Mouse (Mus musculus): Measurements from ENCODE around the gene Ppp2ca.

Ppp2ca gene

DNA sequence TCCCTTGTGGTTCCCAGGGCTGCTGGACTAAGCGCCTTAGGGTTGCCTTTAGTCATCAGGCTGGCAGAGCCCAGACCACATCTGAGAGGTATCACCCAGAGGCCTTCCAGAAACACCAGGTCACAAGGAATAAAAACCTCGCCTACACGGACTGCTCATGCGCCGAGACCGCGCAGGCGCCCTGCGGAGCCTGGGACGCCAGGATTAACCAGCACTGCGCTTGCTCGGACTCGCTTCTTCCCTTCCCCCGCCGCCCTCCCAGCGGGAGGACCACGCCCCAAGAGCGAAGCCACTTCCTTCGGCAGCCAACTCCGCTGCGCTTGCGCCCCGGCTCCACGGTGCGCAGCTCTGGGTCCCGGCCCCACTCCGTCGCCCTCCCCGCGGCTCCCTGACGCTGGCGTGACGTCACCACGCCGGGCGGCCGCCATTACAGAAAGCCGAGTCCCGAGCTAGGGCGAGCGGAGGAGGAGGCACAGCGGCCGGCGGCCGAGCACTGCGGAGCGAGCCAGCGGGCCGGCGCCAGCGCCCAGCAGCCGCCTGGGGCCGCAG, at the start of gene Ppp2ca:
TSS of gene Ppp2ca (plus strand) at position 284 of the 549 bp plus-strand sequence.
- DNase-seq (ENCODE audit: low spot score): peak; percentile 98

DNA sequence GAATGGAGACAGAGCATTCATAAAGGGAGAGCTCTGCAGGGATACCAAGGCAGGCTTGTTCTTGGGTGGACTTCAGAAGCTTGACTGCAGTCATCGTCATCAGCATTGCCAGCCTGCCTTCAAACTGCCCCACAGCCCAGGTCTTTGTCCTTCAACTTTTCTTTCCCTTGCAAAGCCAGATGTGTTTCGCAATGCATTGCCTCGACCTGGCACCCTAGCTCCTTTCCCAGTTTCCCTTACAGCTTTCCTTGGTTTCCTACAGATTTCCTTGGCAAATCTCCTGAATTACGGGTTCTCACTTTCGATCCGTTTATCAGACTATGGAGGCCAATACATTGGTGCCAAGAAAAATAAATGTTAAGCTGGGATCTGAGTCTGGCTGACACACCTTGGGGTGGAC, 45.1 kb upstream of the Ppp2ca start:
- DNase-seq (ENCODE audit: low spot score): no peak

DNA sequence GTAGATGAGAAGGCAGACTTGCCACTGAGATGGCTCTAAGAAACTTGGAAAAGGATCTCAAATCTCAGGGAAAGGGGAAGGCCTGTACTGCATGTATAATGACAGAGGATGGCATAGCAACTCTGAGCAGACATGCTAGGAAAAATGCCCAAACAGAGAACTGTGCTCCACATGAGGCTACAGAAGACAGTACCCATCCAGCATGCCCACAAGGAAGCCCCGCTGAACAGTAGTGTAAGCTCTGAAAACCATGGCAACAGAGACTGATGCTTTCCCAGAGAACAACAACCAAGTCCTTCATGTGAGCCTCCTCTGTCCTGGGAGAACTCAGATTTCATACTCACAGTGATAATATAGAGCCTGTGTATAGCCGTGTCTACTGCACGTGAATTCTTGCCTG, 43.8 kb upstream of the Ppp2ca start:
- no peak for DNase-seq (ENCODE audit: low spot score)

DNA sequence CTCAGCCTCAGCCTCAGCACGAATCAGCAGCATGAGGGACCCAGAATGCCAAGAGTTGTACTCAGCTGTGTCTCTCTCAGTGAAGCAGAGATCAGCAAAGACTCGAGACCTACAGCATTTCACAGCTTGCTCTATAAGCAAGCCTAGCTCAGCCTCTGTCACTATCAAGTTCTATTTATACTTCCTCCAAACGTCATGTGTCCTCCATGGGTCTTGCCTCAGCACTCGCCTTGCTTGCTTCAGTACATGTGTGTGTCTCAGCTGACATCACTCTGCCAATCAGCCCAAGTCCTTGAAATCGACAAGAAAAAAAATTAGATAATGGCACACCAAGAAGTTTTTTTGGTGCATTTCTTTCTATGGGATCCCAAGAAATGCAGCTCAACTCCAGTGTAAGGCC, 42.3 kb upstream of the Ppp2ca start:
- no peak for DNase-seq (ENCODE audit: low spot score)

DNA sequence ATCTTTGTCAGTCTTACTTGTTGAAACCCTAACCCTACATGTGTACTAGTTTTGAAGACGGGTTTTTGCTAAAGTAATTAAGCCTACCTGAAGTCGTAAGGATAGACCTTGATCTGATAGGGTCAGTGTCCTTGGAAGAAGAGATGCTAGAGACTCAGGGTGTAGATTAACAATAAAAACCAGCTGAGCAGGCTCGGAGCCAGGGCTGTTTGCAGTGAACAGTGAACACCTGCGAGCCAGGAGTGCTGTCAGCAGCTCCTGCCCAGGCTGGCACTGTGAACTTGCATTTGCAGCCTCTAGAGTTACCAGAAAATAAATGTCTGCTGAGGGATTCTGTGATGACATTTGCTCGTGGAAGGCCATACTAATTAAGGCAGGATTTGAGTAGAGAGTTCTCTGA, 39.5 kb upstream of the Ppp2ca start:
- no peak for DNase-seq (ENCODE audit: low spot score)

DNA sequence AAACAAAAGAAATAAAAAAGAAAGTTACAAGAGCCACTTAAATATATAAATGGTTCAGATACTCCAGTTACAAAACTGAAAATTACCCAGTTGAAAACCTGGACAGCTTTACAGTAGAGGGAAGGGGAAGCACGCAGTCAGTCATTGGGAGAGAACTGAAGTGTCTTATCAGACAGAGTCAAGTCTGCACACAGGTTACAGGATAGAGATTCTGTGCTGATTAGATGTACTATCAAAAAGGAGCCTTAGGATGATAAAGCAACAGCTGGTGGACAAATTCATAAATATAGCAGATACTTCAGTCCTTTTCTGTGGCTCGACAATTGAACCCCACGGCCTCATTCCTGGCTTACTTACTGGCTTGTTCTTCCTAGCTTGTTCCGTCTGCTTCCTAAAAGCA, 38.2 kb upstream of the Ppp2ca start:
- DNase-seq (ENCODE audit: low spot score): no peak

DNA sequence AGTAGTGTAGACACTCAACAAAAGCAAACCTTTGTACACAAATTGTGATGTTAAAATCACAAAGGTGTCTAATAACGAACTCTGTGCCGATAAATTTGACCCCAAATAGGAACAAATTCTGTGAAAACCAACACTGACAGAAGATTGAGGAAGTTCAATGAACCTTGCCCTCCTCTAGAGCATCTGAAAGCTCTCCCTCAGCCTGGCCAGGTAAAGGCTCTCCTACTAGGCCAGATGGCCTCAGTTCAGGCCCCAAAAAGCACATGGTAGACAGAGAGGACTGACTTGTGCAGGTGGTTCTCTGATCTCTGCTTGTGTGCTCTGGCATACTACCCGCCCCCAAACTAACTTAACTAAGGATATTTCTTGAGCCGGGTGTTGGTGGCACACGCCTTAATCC, 36.1 kb upstream of the Ppp2ca start:
- no peak for DNase-seq (ENCODE audit: low spot score)

DNA sequence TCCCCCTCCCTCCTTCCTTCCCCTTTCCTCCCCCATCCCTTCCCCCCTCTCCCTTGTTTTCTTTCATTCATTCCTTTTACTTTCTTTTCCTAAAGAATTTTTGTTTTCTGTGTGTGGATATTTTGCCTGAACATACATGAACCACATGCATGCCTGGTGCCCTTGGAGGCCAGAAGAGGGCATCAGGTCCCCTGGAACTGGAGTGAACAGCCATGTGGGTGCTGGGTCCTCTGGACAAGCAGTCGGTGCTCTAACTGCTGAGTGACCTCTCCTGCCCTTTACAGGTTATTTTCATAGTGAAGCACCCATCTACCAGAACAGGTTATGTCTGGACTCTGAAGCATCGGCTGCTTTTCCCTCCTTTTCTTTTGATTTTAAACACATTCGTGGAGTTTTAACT, 34.1 kb upstream of the Ppp2ca start:
- peak; percentile 22 for DNase-seq (ENCODE audit: low spot score)

DNA sequence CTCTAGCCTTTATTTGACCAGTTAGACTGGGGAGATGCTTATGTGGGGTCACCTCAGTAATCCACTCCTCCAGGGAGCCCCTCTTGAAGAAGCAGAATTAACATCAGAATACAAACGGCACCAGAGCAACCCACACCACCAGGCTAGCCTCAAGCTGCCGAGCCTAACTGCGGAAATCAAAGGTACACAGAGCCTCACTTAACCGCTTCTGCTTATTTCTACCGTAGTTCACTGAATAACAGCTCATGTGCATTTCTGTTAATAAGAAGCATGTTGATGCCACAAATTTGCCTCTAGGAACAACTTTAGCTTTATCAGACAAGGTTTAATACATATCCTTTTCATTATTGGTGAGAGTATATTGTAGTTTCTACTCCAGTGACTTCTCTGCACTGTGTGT, 32.6 kb upstream of the Ppp2ca start:
- DNase-seq (ENCODE audit: low spot score): peak; percentile 25

DNA sequence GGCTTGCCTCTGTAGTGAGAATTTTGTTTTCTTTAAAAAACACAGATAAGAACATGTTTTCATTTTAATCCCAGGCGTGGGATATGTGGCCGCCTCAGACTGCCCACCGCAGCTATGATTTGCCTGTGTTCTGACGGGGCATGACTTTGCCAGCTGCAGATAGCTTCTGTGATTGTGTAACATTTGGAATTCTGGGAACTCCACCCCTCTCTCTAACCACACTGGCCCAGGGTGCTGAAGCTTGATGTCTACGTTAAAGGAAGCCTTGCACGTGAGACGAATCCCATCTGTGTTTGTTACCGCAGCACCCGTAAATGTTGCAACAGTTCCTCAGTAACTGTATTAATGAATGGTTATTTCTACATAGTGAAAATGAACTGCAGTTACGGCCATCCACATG, 26.7 kb upstream of the Ppp2ca start:
- no peak for DNase-seq (ENCODE audit: low spot score)

DNA sequence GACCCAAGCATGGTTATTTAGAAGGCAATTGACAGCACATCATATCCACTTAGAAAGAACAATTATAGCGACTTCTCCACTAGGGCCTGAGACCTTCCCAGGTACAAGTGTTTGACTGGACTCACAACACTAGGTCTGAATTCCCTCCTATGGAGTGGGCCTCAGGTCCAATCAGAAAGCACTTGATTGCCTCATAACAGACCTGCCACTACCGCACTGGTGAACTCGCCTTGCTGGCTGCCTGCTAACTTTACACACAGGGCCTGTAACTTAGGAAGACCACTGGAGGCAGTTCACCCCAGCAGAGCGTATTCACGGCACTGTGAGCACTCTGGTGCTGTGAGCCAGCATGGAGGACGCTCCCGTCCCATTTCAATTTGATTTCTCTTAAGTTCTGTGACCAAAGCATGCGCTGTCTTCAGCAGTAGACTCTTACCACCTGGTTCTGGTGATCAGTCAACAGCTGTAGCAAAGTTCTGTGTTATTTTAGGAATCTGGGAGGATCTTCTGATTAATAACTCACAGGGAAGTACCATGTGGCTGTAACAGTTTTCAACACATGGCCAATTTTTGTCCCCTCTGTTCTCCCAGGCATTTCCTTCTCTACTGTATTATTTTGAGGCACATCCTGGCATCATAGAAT, 24.8 kb upstream of the Ppp2ca start:
- no peak for DNase-seq (ENCODE audit: low spot score)

DNA sequence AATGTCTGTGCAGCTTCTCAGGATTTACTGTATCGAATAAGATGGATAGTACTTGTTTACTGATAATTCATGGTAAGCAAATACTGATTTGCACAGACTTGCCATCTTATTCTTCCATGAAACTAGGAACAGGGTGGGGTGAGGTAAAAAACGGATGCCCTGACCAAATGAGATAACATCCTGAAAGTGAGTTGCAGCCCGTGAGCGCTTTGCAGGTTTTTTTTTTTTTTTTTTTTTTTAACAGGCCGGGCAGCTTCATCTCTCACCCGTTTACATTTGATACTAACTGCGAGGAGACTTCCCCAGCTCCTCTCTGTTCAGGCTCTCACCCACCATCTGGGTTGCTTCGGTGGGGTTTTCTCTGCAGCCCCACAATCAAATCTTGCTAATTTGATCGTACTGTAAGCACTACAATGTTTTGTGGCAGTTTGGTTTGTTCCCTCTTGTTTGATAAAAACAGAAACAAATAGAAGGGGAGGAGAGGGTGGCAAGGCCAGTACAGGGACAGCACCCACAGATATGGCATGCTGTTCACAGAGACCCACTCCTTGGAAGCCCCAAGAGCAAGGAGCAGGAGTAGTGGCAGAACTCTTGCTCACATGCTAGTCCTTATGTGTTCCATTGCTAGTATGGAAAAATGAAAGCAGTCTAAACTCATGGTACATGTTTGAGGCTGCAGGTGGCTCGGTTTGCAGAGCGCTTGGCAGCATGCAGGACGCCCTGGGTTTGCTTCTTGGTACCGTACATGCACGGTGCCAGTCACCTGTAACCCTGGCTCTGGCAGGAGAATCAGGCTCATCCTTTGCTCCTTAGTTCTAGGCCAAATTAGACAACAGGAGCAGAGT, 23.6 kb upstream of the Ppp2ca start:
- no peak for DNase-seq (ENCODE audit: low spot score)

DNA sequence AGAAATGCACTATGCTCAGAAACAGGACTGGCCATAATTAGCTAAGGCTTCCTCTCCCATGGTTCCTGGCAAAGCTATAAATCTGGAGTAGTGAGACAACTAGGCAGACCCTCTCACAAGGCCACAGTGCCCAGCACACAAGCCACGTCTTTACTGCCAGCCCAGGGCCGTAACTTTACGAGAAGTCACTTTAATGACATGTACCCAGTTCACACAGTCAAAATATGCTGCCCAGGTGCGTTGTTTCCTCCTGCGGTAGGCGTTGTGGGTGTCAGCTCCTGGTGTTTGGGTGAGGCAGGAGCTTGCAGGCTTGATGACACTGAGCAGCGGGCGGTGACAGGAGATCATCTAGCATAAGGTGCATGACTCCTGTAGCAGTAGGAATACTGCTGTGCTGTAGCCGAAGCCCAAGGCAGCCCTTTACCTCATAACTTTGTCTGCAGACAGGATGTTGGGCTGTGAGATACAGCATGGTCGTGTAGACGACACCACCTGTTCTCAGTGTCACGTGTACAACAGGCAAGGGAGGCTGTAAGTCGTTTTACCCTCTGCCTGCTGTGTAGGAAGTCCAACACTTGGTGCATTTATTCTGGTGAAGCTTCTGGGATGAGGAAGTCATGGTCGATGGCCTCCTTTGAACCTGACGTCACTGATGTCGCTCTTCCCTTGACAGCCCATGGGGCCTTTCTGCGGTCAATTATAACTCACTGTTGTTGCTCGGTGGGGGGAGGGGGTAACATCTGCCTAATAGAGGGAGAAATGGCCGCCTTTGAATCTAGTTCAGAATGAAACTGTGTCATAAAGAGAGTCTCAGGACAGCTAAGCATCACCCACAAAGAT, 22.5 kb upstream of the Ppp2ca start:
- no peak for DNase-seq (ENCODE audit: low spot score)

DNA sequence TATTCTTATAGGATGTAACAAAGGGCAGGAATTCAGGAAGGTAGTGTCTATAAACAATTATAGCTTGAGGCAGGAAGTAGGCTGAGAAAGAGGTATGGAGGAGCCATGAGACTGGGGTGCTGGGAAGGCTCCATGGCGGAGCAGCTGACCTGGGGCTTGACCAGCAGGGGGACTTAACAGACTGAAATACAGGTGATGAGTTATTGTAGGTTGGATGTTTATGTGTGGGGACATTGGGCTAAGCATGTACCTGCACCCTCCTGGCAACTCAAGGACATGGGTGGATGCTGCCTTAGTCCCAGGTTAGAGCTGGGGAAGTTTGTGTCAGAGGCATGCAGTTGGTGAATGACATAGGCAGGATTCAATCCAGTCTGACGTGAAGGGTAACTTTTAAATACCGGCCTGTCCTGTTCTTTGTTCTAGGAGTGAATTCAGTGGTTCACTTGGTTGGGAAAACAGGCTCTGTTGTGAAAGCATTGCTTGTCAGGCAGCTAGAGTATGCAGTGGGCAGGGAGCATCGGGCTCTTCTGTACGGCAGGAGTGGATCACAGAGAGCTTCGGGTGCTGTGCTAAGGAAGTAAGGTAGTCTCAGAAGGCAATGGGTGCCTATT, 21.6 kb upstream of the Ppp2ca start:
- no peak for DNase-seq (ENCODE audit: low spot score)

DNA sequence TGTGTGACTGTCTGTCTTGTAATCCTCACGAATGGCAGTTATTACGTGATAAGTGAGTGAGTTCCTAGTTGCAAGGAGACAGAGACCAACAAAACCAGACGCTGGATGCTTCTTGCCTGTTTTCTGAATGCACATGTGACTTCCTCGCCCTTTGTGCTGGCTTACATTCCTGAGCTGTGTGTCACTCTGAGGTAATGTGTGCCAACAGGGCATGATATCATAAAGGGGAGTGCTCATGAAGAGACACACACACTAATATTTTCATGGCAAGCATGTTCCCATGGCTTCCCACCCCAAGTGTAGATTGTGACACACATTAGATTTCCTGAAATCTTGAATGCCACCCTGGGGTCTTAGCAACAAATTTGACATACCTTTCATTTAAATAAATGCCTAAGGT, 20.5 kb upstream of the Ppp2ca start:
- no peak for DNase-seq (ENCODE audit: low spot score)

DNA sequence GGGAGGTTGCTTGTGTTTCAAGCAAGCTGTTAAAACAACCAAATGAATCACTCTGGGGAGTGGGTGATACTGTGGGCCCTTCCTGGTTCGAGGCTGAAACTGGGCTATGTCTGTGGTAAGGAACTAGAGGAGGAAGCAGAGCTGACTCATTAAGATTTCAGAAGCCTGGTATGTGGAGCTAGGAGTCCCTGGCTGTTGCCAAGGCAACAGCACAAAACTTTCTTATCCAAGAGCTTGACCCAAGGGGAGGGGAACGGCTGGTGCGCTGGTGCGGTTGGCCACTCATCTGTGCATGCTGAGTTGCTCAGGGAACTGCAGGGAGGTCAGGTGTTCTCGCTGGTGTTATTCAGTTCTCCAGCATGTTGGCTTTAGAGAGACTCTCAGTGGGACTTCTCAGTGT, 18.5 kb upstream of the Ppp2ca start:
- peak; percentile 70 for DNase-seq (ENCODE audit: low spot score)

DNA sequence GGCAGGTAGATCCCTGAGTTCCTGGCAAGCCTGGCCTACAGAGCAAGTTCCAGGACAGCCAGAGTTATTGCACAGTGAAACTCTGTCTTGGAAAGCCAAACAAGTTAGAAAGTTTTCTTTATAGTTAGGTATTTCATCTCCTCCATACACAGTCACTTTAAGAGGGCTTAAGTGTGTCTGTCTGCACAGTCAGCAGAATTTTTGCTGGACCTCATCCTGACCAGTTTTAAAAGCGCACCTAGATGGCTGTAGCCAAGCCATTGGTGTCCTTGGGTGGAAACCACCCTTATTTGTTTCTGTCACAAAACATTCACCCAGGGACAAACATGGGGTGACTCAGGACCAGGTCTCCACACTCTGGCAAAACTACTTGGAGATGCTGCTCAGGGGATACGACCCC, 17.8 kb upstream of the Ppp2ca start:
- DNase-seq (ENCODE audit: low spot score): no peak

DNA sequence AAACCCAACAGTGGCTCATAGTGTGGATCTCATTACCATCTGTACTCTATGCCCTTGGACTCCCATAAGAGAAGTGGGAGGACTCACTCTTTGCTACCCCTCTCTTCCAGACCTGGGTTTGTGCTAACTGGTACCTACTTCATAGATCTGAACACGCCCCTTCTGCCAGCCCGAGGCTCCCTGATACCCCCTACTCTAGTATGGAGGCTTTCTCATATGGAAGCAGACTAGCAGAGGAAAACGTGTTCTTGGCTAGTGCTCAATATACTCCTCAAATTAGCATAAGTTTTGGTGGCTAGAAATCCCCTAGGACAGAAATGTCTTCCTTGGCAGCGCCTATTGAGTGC, 12.7 kb upstream of the Ppp2ca start:
- DNase-seq (ENCODE audit: low spot score): no peak

DNA sequence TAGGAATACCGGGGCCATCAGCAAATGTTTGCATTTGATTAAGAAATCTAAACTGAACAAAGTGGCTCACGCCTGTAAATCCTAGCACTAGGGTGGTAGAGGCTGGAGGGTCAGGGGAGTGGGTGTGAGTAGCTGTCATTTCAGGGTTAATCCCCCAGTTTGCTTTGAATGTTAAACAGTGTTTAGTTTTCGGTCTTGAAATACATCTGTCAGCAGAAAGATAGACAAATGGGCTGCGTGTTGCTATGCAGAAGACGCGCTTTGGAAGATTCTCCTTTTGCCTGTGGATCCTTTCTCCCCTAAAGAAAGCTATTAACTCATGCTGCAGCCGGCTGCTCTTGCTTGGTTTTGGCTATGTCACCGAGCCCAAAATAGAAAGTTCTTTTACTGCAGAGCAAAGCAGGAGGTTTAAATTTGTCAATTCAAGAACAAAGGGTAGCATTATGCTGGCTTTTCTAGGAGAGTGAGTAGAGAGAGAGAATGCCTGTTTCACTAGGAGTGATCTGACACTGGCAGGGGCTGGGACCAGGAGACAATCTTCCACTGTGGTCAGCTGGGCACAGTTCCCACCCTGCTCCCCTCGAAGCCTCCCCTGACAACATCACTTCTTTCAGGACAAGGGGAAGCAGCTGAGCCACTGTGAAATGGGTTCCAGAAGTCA, 12.1 kb upstream of the Ppp2ca start:
- DNase-seq (ENCODE audit: low spot score): no peak

DNA sequence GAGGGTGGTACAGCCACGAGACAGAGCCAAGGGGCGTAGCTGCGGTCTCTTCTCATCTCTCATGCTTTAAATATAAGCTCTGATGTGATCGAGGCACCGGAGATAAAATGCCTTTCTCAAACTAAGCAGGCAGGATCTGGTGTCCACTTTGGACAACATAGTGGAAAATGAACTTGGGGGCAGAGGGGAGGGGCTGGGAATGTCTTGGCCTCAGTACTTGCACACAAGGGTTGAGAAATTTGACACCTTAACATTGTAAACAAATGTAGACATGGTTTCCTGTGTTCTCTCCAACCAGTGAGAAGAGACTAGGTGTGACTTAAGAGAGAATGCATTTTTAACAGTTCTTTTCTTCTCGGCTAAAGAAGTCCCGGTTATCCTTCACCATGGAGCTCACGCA, 9.2 kb upstream of the Ppp2ca start:
- DNase-seq (ENCODE audit: low spot score): no peak

DNA sequence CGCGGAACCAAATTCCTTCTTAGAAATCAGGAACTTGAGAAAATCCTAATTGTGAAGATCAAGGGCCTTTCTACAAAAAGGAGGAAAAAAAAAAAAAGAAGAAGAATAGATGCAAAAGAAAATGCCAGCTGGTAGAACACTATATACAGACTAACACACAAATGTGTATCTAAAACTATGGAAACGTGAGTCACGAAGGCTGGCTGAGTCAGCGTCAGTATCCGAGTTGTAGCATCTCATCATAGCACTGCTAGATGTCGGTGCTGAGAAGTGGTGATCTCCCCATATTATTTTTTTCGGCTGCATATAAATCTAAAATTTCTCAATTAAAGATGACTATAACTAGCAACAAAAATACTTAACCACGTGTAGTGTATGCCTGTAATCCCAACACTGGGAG, 7.2 kb upstream of the Ppp2ca start:
- no peak for DNase-seq (ENCODE audit: low spot score)

DNA sequence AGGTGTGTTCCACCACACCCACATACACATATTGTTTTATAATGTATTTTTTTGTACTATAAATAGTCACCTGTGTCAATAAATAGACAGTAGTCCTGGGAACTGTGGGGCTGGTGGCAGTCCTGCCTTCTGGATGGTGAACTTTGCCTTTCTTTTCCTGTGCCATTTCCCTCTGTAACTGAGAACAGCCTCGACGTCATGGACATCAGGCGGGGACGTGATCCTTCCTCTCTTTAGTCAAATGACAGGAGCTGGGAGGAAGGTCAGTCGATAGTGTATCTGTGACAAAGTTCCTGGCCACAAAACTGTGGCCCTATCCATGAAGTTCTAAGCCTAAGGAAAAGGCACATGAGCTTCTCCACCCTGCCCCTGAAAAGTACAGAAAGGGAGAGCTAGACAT, 3.9 kb upstream of the Ppp2ca start:
- DNase-seq (ENCODE audit: low spot score): no peak

Data from embryo, embryonic 10.5 days (tissue).